Mouse (Mus musculus) limb, embryonic 15.5 days (tissue): Measurements from ENCODE around the gene Olfr951. TPM values are rescaled to one million over a fixed set of nuclear protein-coding genes. Genes with fewer than 3 reads are reported as not detected.

Experiments used
- ATAC-seq: fragments of 200-750 bp; cut with Nextera tagmentation; 2 replicates; pipeline ENCODE4 v1.8.0; 2017; ENCODE audit warnings: low read depth, moderate TSS enrichment; ENCODE audit not compliant: insufficient number of reproducible peaks, low FRiP score, low TSS enrichment
- H3K27ac ChIP-seq: fragments of 300-500 bp; sonication (generic); 2 replicates; pipeline ENCODE4 v1.5.1; 2015; ENCODE audit warnings: moderate library complexity, mild to moderate bottlenecking, inconsistent platforms
- H3K27me3 ChIP-seq: fragments of 300-500 bp; sonication (generic); 2 replicates; pipeline ENCODE4 v1.6.1; 2015; ENCODE audit warnings: inconsistent platforms
- H3K36me3 ChIP-seq: fragments of 300-500 bp; sonication (generic); 2 replicates; pipeline ENCODE4 v1.6.1; 2015; ENCODE audit warnings: inconsistent platforms
- H3K4me1 ChIP-seq: fragments of 300-500 bp; sonication (generic); 2 replicates; pipeline ENCODE4 v1.6.1; 2015; ENCODE audit warnings: inconsistent platforms
- H3K4me2 ChIP-seq: fragments of 300-500 bp; sonication (generic); 2 replicates; pipeline ENCODE4 v1.6.1; 2015; ENCODE audit warnings: mild to moderate bottlenecking, inconsistent platforms
- H3K4me3 ChIP-seq: fragments of 300-500 bp; sonication (generic); 2 replicates; pipeline ENCODE4 v1.5.1; 2015; ENCODE audit warnings: mild to moderate bottlenecking, inconsistent platforms
- H3K9ac ChIP-seq: fragments of 300-500 bp; sonication (generic); 2 replicates; pipeline ENCODE4 v1.6.1; 2015; ENCODE audit warnings: inconsistent platforms
- H3K9me3 ChIP-seq: fragments of 300-500 bp; sonication (generic); 2 replicates; pipeline ENCODE4 v1.6.1; 2016; ENCODE audit warnings: inconsistent platforms
- WGBS: fragments of 180-500 bp; shearing (Covaris S2); methylation state at CpG from one replicate; pipeline ENCODE4 v1.1.7; 2015; 5-methylcytosine and 5-hydroxymethylcytosine counted together
- polyA plus RNA-seq: library from polyadenylated mRNA; unstranded; fragments of >200 nt; fragmentation: Nextera tagmentation; extraction: Ambion mirVana; gene quantifications from 2 replicates; pipeline ENCODE4 v1.2.1, GENCODE M21; 2015

Gene Olfr951
- polyA plus RNA-seq: not detected in 2 replicates

DNA sequence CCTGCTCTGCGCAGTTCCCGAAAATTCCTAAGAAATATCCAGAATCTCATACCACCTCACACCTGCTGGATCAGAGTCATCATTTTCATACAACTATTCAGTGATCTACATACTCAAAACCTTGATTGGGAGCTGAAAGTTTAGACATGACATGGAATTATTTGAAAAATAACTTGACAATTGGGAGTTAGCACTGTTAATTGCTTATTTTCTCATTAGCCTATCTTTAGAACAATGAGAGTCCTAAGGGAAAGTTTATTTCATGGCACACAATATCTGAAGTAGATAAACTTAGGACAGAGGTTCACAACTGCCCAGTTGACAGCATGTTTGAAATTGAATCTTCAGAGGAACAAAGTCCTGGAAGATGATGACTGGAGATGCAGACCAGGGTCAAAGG, at the start of gene Olfr951:
Gene Olfr951 (plus strand): TSS at position 301 of the 400 bp plus-strand sequence.
- no peak within 1 kb of the TSS for H3K4me3 ChIP-seq
- no peak within 1 kb of the TSS for H3K9ac ChIP-seq
- no peak within 1 kb of the TSS for H3K27ac ChIP-seq
- WGBS: 88% methylated on average over 2 of the region's 2 CpGs
- H3K9me3 ChIP-seq: no peaks in the 10 kb centered on the region
- no peaks in the 10 kb centered on the region for H3K4me1 ChIP-seq
- ATAC-seq: no peak
- no peaks in the 10 kb centered on the region for H3K27me3 ChIP-seq
- H3K4me2 ChIP-seq: no peak within 1 kb of the TSS
- H3K36me3 ChIP-seq: no peaks in the 10 kb centered on the region

DNA sequence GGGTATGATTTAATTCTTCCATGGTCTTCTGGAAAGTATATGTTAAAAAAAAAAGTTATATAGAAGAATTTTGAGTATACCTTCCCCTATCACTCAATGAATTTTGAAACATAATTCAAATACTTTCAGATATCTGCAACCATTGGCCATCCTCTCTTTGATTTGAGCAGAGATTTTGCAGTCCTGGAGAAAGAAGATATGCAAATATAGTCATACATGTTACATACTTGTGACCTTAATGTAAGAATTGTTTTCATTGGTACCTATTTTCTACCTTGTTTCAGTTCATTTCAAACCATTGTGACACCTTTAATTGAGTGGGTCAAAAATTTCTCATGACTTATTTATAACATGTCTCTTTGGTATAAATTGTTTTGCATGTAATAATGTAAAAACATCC, 39.8 kb downstream of the Olfr951 start, which contains the start of gene Olfr952:
Gene Olfr952 (minus strand): TSS at position 101 of the 400 bp plus-strand sequence.
- Histone ChIP-seq H3K4me1 (no peaks in the 10 kb centered on the region), H3K9ac (no peak within 1 kb of the TSS), H3K4me2 (no peak within 1 kb of the TSS), H3K27ac (no peak within 1 kb of the TSS), H3K36me3 (no peaks in the 10 kb centered on the region), H3K9me3 (no peaks in the 10 kb centered on the region), H3K27me3 (no peaks in the 10 kb centered on the region), H3K4me3 (no peak within 1 kb of the TSS)
- ATAC-seq: no peak

Other genes with a start within 250 kb of the Olfr951 start
- gene Olfr943, start 221.1 kb upstream of the Olfr951 start, polyA plus RNA-seq: not detected in 2 replicates
- not detected in 2 replicates for gene Olfr944, start 185.5 kb upstream of the Olfr951 start, polyA plus RNA-seq
- gene Olfr1537, start 137.4 kb upstream of the Olfr951 start, polyA plus RNA-seq: not detected in 2 replicates
- not detected in 2 replicates for gene Olfr945, start 110.6 kb upstream of the Olfr951 start, polyA plus RNA-seq
- gene Olfr948, start 61.4 kb upstream of the Olfr951 start, polyA plus RNA-seq: not detected in 2 replicates
- not detected in 2 replicates for gene Olfr952, start 39.7 kb downstream of the Olfr951 start, polyA plus RNA-seq
- gene Olfr954, start 69.3 kb downstream of the Olfr951 start, polyA plus RNA-seq: not detected in 2 replicates
- gene Olfr955, start 84.5 kb downstream of the Olfr951 start, polyA plus RNA-seq: not detected in 2 replicates
- gene Olfr44, start 106.6 kb downstream of the Olfr951 start, polyA plus RNA-seq: not detected in 2 replicates
- gene Olfr957, start 128.4 kb downstream of the Olfr951 start, polyA plus RNA-seq: not detected in 2 replicates
- not detected in 2 replicates for gene Olfr958, start 166.6 kb downstream of the Olfr951 start, polyA plus RNA-seq
- not detected in 2 replicates for gene Olfr959, start 188.2 kb downstream of the Olfr951 start, polyA plus RNA-seq
- 75.0 and 122 TPM in 2 replicates for gene AW551984, start 217.0 kb downstream of the Olfr951 start, polyA plus RNA-seq
- not detected in 2 replicates for gene Olfr148, start 223.2 kb downstream of the Olfr951 start, polyA plus RNA-seq
- not detected in 2 replicates for gene Olfr960, start 234.0 kb downstream of the Olfr951 start, polyA plus RNA-seq